Mouse (Mus musculus): Measurements from ENCODE around the gene Evx2.

The Evx2 gene

DNA sequence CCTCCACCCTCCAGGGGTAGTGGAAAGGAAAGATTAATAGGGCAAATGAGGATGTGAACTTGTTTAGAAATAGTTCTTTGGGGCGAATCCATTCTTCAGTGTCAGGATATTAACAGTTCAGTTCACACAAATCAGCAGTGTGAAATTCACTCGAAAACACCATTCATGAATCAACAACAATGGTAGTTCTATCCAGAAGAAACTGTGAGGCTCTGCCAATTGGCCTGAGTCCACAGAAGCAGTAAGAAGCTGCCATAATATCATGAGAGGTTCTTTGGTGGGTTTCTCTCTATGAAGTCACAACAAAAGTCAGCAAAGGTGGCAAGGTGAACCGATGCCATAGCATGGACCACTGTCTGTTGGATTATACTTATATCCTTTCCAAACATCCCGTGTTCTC, 48.0 kb downstream of the Evx2 start:
- in situ Hi-C loops (cut with MboI; ENCODE audit: low pct_unique_long_range_greater_than_20kb in 1 of 2, low sequenced_read_pairs in 2 of 2, unreplicated experiment in 1 of 2): no loop called here

DNA sequence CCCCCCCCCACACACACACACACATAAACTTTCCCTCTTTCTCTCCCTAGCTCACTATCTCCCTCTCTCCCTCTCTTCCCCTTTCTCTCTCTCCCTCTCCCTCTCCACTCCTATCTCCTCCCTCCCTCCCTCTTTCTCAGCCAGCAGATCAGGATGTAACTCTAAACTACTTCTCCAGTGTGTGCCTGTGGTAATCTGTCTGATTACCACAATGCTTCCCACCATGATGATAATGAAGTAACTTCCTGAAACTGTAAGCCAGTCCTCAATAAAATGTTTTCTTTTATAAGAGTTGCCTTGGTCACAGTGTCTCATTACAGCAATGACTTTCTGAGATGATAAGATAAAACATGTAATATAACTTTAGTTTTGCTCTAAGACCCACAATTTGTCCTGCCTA, 50.0 kb downstream of the Evx2 start:
- in situ Hi-C loops (cut with MboI; ENCODE audit: low pct_unique_long_range_greater_than_20kb in 1 of 2, low sequenced_read_pairs in 2 of 2, unreplicated experiment in 1 of 2): no loop called here

DNA sequence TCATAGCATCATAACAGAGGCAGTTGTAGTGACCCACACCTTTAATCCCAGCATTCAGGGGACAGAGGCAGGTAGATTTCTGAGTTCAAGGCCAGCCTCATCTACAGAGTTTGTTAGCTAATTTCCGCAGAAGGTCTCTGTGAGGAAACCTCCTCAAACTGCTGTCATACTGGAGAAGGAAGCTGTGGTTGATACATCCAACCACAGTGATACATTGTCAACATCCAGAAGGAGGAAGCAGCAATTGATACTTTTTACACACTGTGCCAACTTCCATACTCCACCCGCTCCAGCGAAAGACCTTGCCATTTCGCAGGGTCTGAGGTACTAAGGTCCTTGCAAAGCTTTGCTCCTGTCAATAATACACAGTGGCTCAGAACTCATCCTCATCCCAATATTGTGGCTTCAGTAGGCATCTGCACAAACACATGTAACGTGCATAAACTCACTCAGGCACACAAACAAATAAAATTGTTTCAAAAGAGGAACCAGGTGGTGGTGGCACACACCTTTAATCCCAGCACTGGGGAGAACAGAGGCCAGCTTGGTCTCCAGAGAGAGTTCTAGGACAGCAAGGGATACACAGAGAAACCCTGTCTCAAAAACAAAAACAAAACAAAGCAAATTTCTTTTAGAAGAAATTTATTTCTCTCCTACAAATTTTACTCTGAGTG, 53.1 kb downstream of the Evx2 start:
- in situ Hi-C loops (cut with MboI; ENCODE audit: low pct_unique_long_range_greater_than_20kb in 1 of 2, low sequenced_read_pairs in 2 of 2, unreplicated experiment in 1 of 2): no loop called here

DNA sequence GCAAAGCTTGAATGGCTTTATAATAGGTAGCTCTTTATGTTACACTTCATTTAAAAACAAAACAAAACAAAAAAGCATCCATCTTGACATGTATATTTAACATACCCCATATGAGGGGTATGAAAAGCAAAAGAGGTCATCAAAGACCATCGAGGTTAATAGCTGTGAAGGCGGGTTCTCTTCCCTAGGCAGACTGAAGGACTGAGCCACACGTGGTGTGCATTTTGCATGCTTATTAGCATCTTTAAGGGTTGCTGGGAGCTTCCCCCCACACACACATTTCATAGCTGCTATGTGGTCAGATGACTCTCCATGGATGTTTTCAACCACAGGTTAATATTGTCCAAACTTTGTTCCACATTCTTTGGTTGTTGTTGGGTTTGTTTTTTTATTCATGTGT, 55.3 kb downstream of the Evx2 start:
- in situ Hi-C loops (cut with MboI; ENCODE audit: low pct_unique_long_range_greater_than_20kb in 1 of 2, low sequenced_read_pairs in 2 of 2, unreplicated experiment in 1 of 2): no loop called here
